8 mouse cellular contexts compared by ENCODE assay signal in the genomic region with DNA sequence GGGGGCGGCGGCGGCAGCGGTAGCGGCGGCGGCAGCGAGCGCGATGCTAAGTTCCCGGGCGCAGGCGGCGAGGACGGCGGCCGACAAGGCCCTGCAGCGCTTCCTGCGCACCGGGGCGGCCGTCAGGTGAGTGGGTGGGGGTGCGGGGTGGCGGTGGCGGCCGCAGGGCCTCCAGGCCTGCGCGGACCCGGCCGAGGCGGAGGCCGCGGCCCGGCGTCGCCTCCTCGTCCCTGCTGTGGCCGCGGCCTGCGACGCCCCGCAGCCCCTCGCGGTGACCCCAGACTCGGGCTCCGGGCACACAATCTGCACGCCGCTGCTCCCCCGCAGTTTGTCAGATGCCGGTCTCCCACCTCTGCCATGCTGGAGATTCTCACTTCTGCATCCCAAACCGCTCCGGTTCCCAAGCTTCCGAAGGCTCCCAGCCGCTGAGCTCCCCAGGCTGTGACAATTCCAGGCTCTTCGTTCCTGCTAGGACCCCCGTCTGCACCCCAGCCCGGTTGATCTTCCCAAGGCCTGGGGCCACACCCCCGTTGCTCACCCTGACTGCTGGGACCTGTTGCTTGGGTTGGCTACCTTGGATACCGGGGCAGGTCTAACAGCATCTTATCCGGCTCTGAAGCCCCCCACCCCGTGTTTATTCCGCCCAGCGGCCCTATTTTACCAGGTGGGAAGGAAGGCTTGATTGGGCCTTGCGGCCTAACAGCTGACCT. TPM values are rescaled to one million over a fixed set of nuclear protein-coding genes. Genes with fewer than 3 reads are reported as not detected.
DNase-seq lines count a peak whose midpoint lies in the region; ATAC-seq and TF ChIP-seq lines count a peak whose summit lies in the region.

No protein-coding gene starts in this region.

- peaks cover 13% of the 10 kb centered on the region; the same call in 1 of the 2 replicates for H3K79me2 ChIP-seq in liver, adult 2 months (ENCODE audit: control insufficient read depth, insufficient read depth, low read length)

- no peaks in the 10 kb centered on the region for H3K9me3 ChIP-seq in forebrain, embryonic 16.5 days (ENCODE audit: control insufficient read depth, low read length)
- H3K9me3 ChIP-seq in liver, embryonic 13.5 days (replicated peaks): no peaks in the 10 kb centered on the region

- TF ChIP-seq POLR2A in liver, adult 2 months (IDR thresholded peaks at IDR 0.05; ENCODE audit: extremely low read depth, insufficient read depth, low read length): no peak
- TF ChIP-seq POLR2A in bone marrow macrophage, adult 2 months (IDR thresholded peaks at IDR 0.05; ENCODE audit: borderline replicate concordance, low read depth, low read length): no peak

- no peak overlapping the region for H3K27ac ChIP-seq in liver, adult 2 months (replicated peaks; ENCODE audit: insufficient read depth, low read depth, low read length)
- H3K27ac ChIP-seq in bone marrow macrophage, adult 2 months (ENCODE audit: insufficient read depth, low read depth, low read length): no peak overlapping the region
- peak overlapping the region; percentile 61 for H3K27ac ChIP-seq in forebrain, embryonic 16.5 days (ENCODE audit: low read length)
- peak overlapping the region; percentile 40 for H3K27ac ChIP-seq in liver, embryonic 13.5 days

- peak overlapping the region; percentile 99 for H3K9ac ChIP-seq in liver, adult 2 months (ENCODE audit: low read depth, low read length)
- H3K9ac ChIP-seq in forebrain, embryonic 16.5 days (replicated peaks; ENCODE audit: low read depth, low read length): peak overlapping the region; percentile 94
- peak overlapping the region; percentile 87 for H3K9ac ChIP-seq in liver, embryonic 13.5 days

- no peak for DNase-seq in liver, adult 2 months (ENCODE audit: extremely low read depth, low read depth, low spot score)
- no peak for DNase-seq in liver
- no peak for DNase-seq in liver, embryonic 13.5 days
- peak; percentile 24 for DNase-seq in testis, postnatal 14 days (ENCODE audit: low spot score)
- no peak for DNase-seq in c-Kit-positive CD71-positive TER-119-positive erythroid progenitor cells, embryonic 14.5 days (ENCODE audit: low spot score)
- no peak for DNase-seq in B cell, adult 2 months

- peak overlapping the region; percentile 90 for H3K4me3 ChIP-seq in liver, adult 2 months (ENCODE audit: insufficient read depth, low read depth, low read length)
- H3K4me3 ChIP-seq in bone marrow macrophage, adult 2 months (ENCODE audit: insufficient read depth, low read length): peak overlapping the region; percentile 87
- H3K4me3 ChIP-seq in forebrain, embryonic 16.5 days (replicated peaks; ENCODE audit: low read length): peak overlapping the region; percentile 91
- peak overlapping the region; percentile 71 for H3K4me3 ChIP-seq in liver, embryonic 13.5 days (replicated peaks)

- peak; percentile 51 for ATAC-seq in forebrain, embryonic 16.5 days
- ATAC-seq in liver, embryonic 13.5 days (ENCODE audit: low read depth): peak; percentile 59

- H3K4me2 ChIP-seq in forebrain, embryonic 16.5 days (ENCODE audit: low read length): peak overlapping the region; percentile 89
- peak overlapping the region; percentile 80 for H3K4me2 ChIP-seq in liver, embryonic 13.5 days

- peaks cover 6% of the 10 kb centered on the region; the same call in 1 of the 2 replicates for H3K4me1 ChIP-seq in liver, adult 2 months (ENCODE audit: control insufficient read depth, insufficient read depth, low read length)
- H3K4me1 ChIP-seq in bone marrow macrophage, adult 2 months (ENCODE audit: control insufficient read depth, insufficient read depth, low read length): peaks cover 26% of the 10 kb centered on the region
- H3K4me1 ChIP-seq in forebrain, embryonic 16.5 days (replicated peaks; ENCODE audit: control insufficient read depth, insufficient read depth, low read length): peaks cover 17% of the 10 kb centered on the region
- peaks cover 21% of the 10 kb centered on the region for H3K4me1 ChIP-seq in liver, embryonic 13.5 days (replicated peaks)

- 3% methylated on average over 43 of the region's 64 CpGs for WGBS in liver, adult 2 months
- 2% methylated on average over 59 of the region's 64 CpGs for WGBS in forebrain, embryonic 16.5 days
- WGBS in liver, embryonic 13.5 days (ENCODE audit: insufficient replicate concordance): 2% methylated on average over 64 of the region's 64 CpGs

- no peak for TF ChIP-seq CTCF in liver, adult 2 months (IDR thresholded peaks at IDR 0.05; ENCODE audit: low read depth, low read length)
- no peak for TF ChIP-seq CTCF in bone marrow macrophage, adult 2 months (IDR thresholded peaks at IDR 0.05; ENCODE audit: low read depth, low read length)

- no peaks in the 10 kb centered on the region for H3K27me3 ChIP-seq in liver, adult 2 months (ENCODE audit: control insufficient read depth, insufficient read depth, low read length)
- H3K27me3 ChIP-seq in forebrain, embryonic 16.5 days (replicated peaks; ENCODE audit: control insufficient read depth, insufficient read depth, low read length): no peaks in the 10 kb centered on the region
- 0 out of 2 replicates have a peak, but pooled peaks cover 9% of the 10 kb centered on the region for H3K27me3 ChIP-seq in liver, embryonic 13.5 days

- H3K36me3 ChIP-seq in liver, adult 2 months (ENCODE audit: control insufficient read depth, insufficient read depth, low read length): no peaks in the 10 kb centered on the region
- no peaks in the 10 kb centered on the region; the same call in 1 of the 2 replicates for H3K36me3 ChIP-seq in forebrain, embryonic 16.5 days (ENCODE audit: control insufficient read depth, insufficient read depth)
- peaks cover 14% of the 10 kb centered on the region for H3K36me3 ChIP-seq in liver, embryonic 13.5 days

RNA-seq across cellular contexts. Expression of gene Svop, which starts 9.2 kb away (rescaled TPM):
- total RNA-seq in liver, adult 2 months (2014; rRNA removed): 0.07 TPM in 1 of 2 replicates, not detected in the other
- polyA plus RNA-seq in liver, adult 2 months (2012; rRNA removed): not detected in 2 replicates
- polyA plus RNA-seq in bone marrow macrophage, adult 2 months (2012; ENCODE audit: insufficient read depth, insufficient read length, missing spikeins): not detected in 2 replicates
- polyA plus RNA-seq in forebrain, embryonic 16.5 days (2015; fragmentation: Nextera tagmentation; extraction: Ambion mirVana): 84.6 and 102 TPM in 2 replicates
- polyA plus RNA-seq in liver, embryonic 13.5 days (2015; fragmentation: Nextera tagmentation; extraction: Ambion mirVana): 0.05 TPM in 1 of 2 replicates, not detected in the other

RNA-seq across cellular contexts. Expression of gene Alkbh2, which starts 27.5 kb away (rescaled TPM):
- 3.1 and 5.1 TPM in 2 replicates for total RNA-seq in liver, adult 2 months (2014; rRNA removed)
- 7.0 and 10.1 TPM in 2 replicates for polyA plus RNA-seq in liver, adult 2 months (2012; rRNA removed)
- 3.3 and 4.2 TPM in 2 replicates for polyA plus RNA-seq in bone marrow macrophage, adult 2 months (2012; ENCODE audit: insufficient read depth, insufficient read length, missing spikeins)
- 5.3 and 6.4 TPM in 2 replicates for polyA plus RNA-seq in forebrain, embryonic 16.5 days (2015; fragmentation: Nextera tagmentation; extraction: Ambion mirVana)
- polyA plus RNA-seq in liver, embryonic 13.5 days (2015; fragmentation: Nextera tagmentation; extraction: Ambion mirVana): 4.5 and 5.1 TPM in 2 replicates

RNA-seq across cellular contexts. Expression of gene Ung, which starts 29.6 kb away (rescaled TPM):
- 2.4 and 4.6 TPM in 2 replicates for total RNA-seq in liver, adult 2 months (2014; rRNA removed)
- 5.0 and 5.3 TPM in 2 replicates for polyA plus RNA-seq in liver, adult 2 months (2012; rRNA removed)
- polyA plus RNA-seq in bone marrow macrophage, adult 2 months (2012; ENCODE audit: insufficient read depth, insufficient read length, missing spikeins): 1.8 and 3.5 TPM in 2 replicates
- 19.1 TPM in 2 replicates for polyA plus RNA-seq in forebrain, embryonic 16.5 days (2015; fragmentation: Nextera tagmentation; extraction: Ambion mirVana)
- 28.9 and 31.9 TPM in 2 replicates for polyA plus RNA-seq in liver, embryonic 13.5 days (2015; fragmentation: Nextera tagmentation; extraction: Ambion mirVana)

RNA-seq across cellular contexts. Expression of gene Usp30, which starts 35.3 kb away (rescaled TPM):
- total RNA-seq in liver, adult 2 months (2014; rRNA removed): 6.6 and 9.2 TPM in 2 replicates
- polyA plus RNA-seq in liver, adult 2 months (2012; rRNA removed): 14.8 and 16.7 TPM in 2 replicates
- polyA plus RNA-seq in bone marrow macrophage, adult 2 months (2012; ENCODE audit: insufficient read depth, insufficient read length, missing spikeins): 10.0 and 11.8 TPM in 2 replicates
- 17.9 and 20.6 TPM in 2 replicates for polyA plus RNA-seq in forebrain, embryonic 16.5 days (2015; fragmentation: Nextera tagmentation; extraction: Ambion mirVana)
- polyA plus RNA-seq in liver, embryonic 13.5 days (2015; fragmentation: Nextera tagmentation; extraction: Ambion mirVana): 2.7 and 3.5 TPM in 2 replicates

RNA-seq across cellular contexts. Expression of gene Acacb, which starts 45.8 kb away (rescaled TPM):
- total RNA-seq in liver, adult 2 months (2014; rRNA removed): 26.8 and 39.4 TPM in 2 replicates
- 27.9 and 45.8 TPM in 2 replicates for polyA plus RNA-seq in liver, adult 2 months (2012; rRNA removed)
- 0.19 and 0.24 TPM in 2 replicates for polyA plus RNA-seq in bone marrow macrophage, adult 2 months (2012; ENCODE audit: insufficient read depth, insufficient read length, missing spikeins)
- 1.2 and 2.9 TPM in 2 replicates for polyA plus RNA-seq in forebrain, embryonic 16.5 days (2015; fragmentation: Nextera tagmentation; extraction: Ambion mirVana)
- 0.28 and 0.56 TPM in 2 replicates for polyA plus RNA-seq in liver, embryonic 13.5 days (2015; fragmentation: Nextera tagmentation; extraction: Ambion mirVana)

Comparison
In these comparisons a context has a peak if more than half of its experiments do, and no peak if none do; other contexts are left out.
1. H3K27ac ChIP-seq: peak in forebrain, embryonic 16.5 days (single experiment) and liver, embryonic 13.5 days (single experiment); none in liver, adult 2 months (single experiment) and bone marrow macrophage, adult 2 months (single experiment).
2. RNA of gene Svop, which starts 9.2 kb away (polyA plus RNA-seq): 84.6 to 102 TPM in forebrain, embryonic 16.5 days; 0.05 TPM in liver, embryonic 13.5 days, not detected in liver, adult 2 months and not detected in bone marrow macrophage, adult 2 months; every median in the first group is over 10 times any median in the second.
3. Peak in every context shown above with its lines, with median percentiles within 50 percentile points of each other: H3K4me3 ChIP-seq and H3K9ac ChIP-seq.